In the genomic region with DNA sequence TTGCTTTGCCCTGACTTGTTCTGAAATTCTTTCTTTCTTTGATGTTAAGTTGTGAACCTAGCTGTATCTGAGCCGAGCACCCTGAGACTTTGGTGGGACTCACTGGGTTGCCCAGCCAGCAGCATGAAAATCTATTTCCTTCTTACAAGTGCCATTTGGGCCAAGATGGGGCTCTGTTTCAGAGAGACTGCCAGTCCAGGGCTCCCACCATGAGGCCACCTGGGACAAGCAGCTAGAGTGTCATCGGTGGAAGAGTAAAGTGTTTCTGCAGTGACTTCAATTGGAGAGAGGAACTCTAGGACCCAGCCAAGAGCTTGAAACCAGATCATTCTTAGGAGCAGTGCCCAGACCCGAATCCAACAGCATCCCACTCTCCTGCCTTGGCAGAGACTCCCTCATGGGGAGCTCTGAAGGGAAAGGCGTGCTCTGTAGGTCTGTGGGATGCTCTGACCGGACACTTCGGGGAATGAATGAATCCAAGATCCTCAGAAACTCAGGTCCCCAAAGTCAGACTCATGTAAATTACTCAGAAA, we compare ENCODE assay signal across 10 mouse cellular contexts.
A peak's percentile ranks its signal among the peaks of the same experiment; 100 is the strongest.
DNase-seq lines count a peak whose midpoint lies in the region; ATAC-seq and TF ChIP-seq lines count a peak whose summit lies in the region.
"Had no signal": no experiment of that assay in that cellular context is flagged by ENCODE, and none has a peak within 500 bp of the region (broad histone marks: within the 10 kb centered on the region; RNA-seq: fewer than 3 reads in every experiment).

No protein-coding gene starts in this region.

- TF ChIP-seq EP300 in stomach, postnatal 0 days (optimal IDR thresholded peaks at IDR 0.05) = peak; percentile 44

- no peak overlapping the region for H3K4me2 ChIP-seq in stomach, postnatal 0 days (replicated peaks; ENCODE audit: low read depth)
- H3K4me2 ChIP-seq: forebrain, embryonic 15.5 days had no signal

- 0 out of 2 replicates have a peak, but pooled peaks have one; percentile 8 for TF ChIP-seq CTCF in stomach, postnatal 0 days (IDR thresholded peaks at IDR 0.05; ENCODE audit: low read depth)

- no peak overlapping the region for H3K4me3 ChIP-seq in stomach, postnatal 0 days (ENCODE audit: low read depth, low read length)
- H3K4me3 ChIP-seq: forebrain, embryonic 15.5 days had no signal

- no peaks in the 10 kb centered on the region for H3K27me3 ChIP-seq in stomach, postnatal 0 days (ENCODE audit: control insufficient read depth, insufficient read depth, low read length)
- H3K27me3 ChIP-seq: forebrain, embryonic 15.5 days had no signal

- peak overlapping the region; percentile 87 for H3K27ac ChIP-seq in stomach, postnatal 0 days (replicated peaks)
- H3K27ac ChIP-seq: forebrain, embryonic 15.5 days had no signal

- no peak overlapping the region for H3K9ac ChIP-seq in stomach, postnatal 0 days (ENCODE audit: low read length)
- H3K9ac ChIP-seq: forebrain, embryonic 15.5 days had no signal

- ATAC-seq in frontal cortex, adult (ENCODE audit: low TSS enrichment) = peak; percentile 71
- no peak for ATAC-seq in stomach, postnatal 0 days (ENCODE audit: low FRiP score, low TSS enrichment)
- ATAC-seq: forebrain, embryonic 15.5 days had no signal

- DNase-seq in frontal cortex, postnatal 10 days (ENCODE audit: low spot score in 2 of 2) = no peak
- peak; percentile 36 for DNase-seq in urinary bladder, postnatal 14 days (ENCODE audit: low spot score)
- no peak for DNase-seq in urinary bladder, postnatal 36 days (ENCODE audit: low spot score in 2 of 2)
- DNase-seq in heart, postnatal 10 days = peak; percentile 54 to 62
- no peak for DNase-seq in stomach, postnatal 0 days (ENCODE audit: low spot score)
- no peak for DNase-seq in adrenal gland, adult 2 months
- no peak for DNase-seq in retina, embryonic 14.5 days (ENCODE audit: low spot score)

- WGBS in stomach, postnatal 0 days = 49% methylated on average over 6 of the region's 6 CpGs

- H3K9me3 ChIP-seq in stomach, postnatal 0 days (ENCODE audit: control insufficient read depth, low read length) = no peaks in the 10 kb centered on the region
- H3K9me3 ChIP-seq: forebrain, embryonic 15.5 days had no signal

- H3K4me1 ChIP-seq in stomach, postnatal 0 days (replicated peaks; ENCODE audit: control insufficient read depth, insufficient read depth) = peaks cover 14% of the 10 kb centered on the region

- intact Hi-C loops in heart, postnatal 10 days (cut with DNase I) = loop anchor here (2.0 kb wide), 1 partner anchor 31 kb away; no protein-coding TSS in a partner anchor

- no peaks in the 10 kb centered on the region for H3K36me3 ChIP-seq in stomach, postnatal 0 days (ENCODE audit: control insufficient read depth, insufficient read depth, low read length)
- H3K36me3 ChIP-seq: forebrain, embryonic 15.5 days; G1E had no signal

Comparison
In these comparisons a context has a peak if more than half of its experiments do, and no peak if none do; other contexts are left out.
1. DNase-seq: peak in urinary bladder, postnatal 14 days (single experiment) and heart, postnatal 10 days (2 of 2); none in frontal cortex, postnatal 10 days (0 of 2), urinary bladder, postnatal 36 days (0 of 2), stomach, postnatal 0 days (single experiment), adrenal gland, adult 2 months (single experiment) and retina, embryonic 14.5 days (single experiment).